Mouse (Mus musculus) neural tube, embryonic 14.5 days (tissue): ENCODE measurements around the gene Pfdn6. TPM values are rescaled to one million over a fixed set of nuclear protein-coding genes. Genes with fewer than 3 reads are reported as not detected.

Experiments
- ATAC-seq: fragments of 200-750 bp; cut with Nextera tagmentation; 2 replicates; pipeline ENCODE4 v1.8.0; 2017; ENCODE audit warnings: low read depth, mild to moderate bottlenecking, moderate TSS enrichment, moderate library complexity
- H3K27ac ChIP-seq: fragments of 300-500 bp; sonication (generic); 2 replicates; pipeline ENCODE4 v1.5.1; 2014; ENCODE audit warnings: low read depth, mild to moderate bottlenecking, control low read depth, low read length, moderate library complexity, mixed read lengths
- H3K27me3 ChIP-seq: fragments of 300-500 bp; sonication (generic); 2 replicates; pipeline ENCODE4 v1.6.1; 2014; ENCODE audit warnings: low read length; ENCODE audit not compliant: control insufficient read depth, insufficient read depth
- H3K36me3 ChIP-seq: fragments of 300-500 bp; sonication (generic); 2 replicates; pipeline ENCODE4 v1.6.1; 2014; ENCODE audit warnings: low read length, mixed read lengths; ENCODE audit not compliant: control insufficient read depth, insufficient read depth
- H3K4me1 ChIP-seq: fragments of 300-500 bp; sonication (generic); 2 replicates; pipeline ENCODE4 v1.6.1; 2014; ENCODE audit warnings: low read length; ENCODE audit not compliant: control insufficient read depth, insufficient read depth
- H3K4me2 ChIP-seq: fragments of 300-500 bp; sonication (generic); 2 replicates; pipeline ENCODE4 v1.6.1; 2014; ENCODE audit warnings: mild to moderate bottlenecking, low read depth, low read length, control low read depth
- H3K4me3 ChIP-seq: fragments of 300-500 bp; sonication (generic); 2 replicates; pipeline ENCODE4 v1.5.1; 2014; ENCODE audit warnings: low read depth, low read length, control low read depth, mixed read lengths
- H3K9ac ChIP-seq: fragments of 300-500 bp; sonication (generic); replicated peaks from 2 replicates; pipeline ENCODE4 v1.6.1; 2014; ENCODE audit warnings: low read depth, mild to moderate bottlenecking, control low read depth, low read length, mixed read lengths
- H3K9me3 ChIP-seq: fragments of 300-500 bp; sonication (generic); 2 replicates; pipeline ENCODE4 v1.6.1; 2016; ENCODE audit warnings: low read length; ENCODE audit not compliant: control insufficient read depth
- WGBS: fragments of 180-500 bp; shearing (Covaris S2); extraction: QIAGEN DNeasy Blood & Tissue Kit; methylation state at CpG from one replicate; pipeline ENCODE4 v1.1.7; 2014; 5-methylcytosine and 5-hydroxymethylcytosine counted together
- polyA plus RNA-seq: library from polyadenylated mRNA; unstranded; fragments of >200 nt; fragmentation: Nextera tagmentation; extraction: Ambion mirVana; gene quantifications from 2 replicates; pipeline ENCODE4 v1.2.1, GENCODE M21; 2014

Gene Pfdn6
- polyA plus RNA-seq, 1 experiment from 2014 or later = 168 TPM

- Histone ChIP-seq H3K36me3 (no peaks in the 10 kb centered on the region), H3K4me3 (peak overlapping the region; percentile 32), H3K27me3 (no peaks in the 10 kb centered on the region), H3K9ac (peak overlapping the region; percentile 54), H3K4me1 (peaks cover 22% of the 10 kb centered on the region), H3K9me3 (no peaks in the 10 kb centered on the region), H3K4me2 (peak overlapping the region; percentile 64), H3K27ac (peak overlapping the region; percentile 52)
- WGBS = under 1% methylated on average over 36 of the region's 36 CpGs
- 0 out of 2 replicates have a peak, but pooled peaks have one; percentile 7 for ATAC-seq
Observed at GRCm38 (mm10) chr17:33920282-33921097, 19.7 kb downstream of the Pfdn6 start.

DNA sequence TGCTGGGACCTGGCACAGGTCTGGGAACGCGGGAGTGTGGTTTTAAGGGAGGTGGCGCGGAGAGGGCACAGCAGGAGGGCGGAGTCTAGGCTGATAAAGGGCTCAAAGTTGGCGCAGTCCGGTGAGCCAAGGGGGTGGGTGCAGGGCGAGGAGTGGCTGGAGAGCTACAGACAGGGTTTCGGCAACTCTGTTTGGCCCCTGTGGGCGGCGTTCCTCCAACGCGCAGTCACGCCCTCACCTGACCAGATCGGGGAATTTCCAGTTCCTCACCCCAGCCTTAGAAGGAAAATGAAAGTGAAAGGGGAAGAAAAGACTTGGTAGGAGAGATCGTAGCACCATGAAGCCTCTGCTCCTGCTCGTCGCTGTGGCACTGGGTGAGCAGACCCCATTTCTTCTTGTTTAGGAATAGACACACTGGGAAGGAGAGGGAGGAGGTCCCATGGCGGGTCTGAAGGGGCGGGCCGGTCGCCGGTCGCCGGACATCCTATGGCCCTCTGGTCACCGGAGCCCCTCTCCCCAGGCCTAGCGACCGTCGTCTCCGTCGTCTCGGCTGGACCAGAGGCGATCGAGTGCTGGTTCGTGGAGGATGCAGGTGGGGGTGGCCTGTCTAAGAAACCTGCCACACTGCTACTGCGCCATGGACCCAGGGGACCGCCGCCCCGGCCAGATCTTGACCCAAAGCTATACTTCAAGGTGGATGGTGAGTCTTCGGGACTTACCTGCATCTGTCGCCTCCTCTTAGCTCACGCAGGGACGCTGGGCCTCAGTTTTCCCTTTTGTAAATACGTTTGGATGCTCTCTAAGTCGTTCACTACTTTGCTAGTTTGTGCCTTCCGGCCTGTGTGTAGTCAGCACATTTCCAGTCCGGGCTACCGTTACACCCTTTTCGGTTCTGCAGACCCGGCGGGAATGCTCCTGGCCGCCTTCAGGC is 20.5 kb downstream of the Pfdn6 start:
- under 1% methylated on average over 52 of the region's 52 CpGs for WGBS
- Histone ChIP-seq H3K4me1 (peaks cover 22% of the 10 kb centered on the region), H3K27ac (peak overlapping the region; percentile 52), H3K4me2 (peak overlapping the region; percentile 64), H3K36me3 (no peaks in the 10 kb centered on the region), H3K27me3 (no peaks in the 10 kb centered on the region), H3K9me3 (no peaks in the 10 kb centered on the region), H3K4me3 (peak overlapping the region; percentile 32), H3K9ac (peak overlapping the region; percentile 54)
- ATAC-seq = no peak

DNA sequence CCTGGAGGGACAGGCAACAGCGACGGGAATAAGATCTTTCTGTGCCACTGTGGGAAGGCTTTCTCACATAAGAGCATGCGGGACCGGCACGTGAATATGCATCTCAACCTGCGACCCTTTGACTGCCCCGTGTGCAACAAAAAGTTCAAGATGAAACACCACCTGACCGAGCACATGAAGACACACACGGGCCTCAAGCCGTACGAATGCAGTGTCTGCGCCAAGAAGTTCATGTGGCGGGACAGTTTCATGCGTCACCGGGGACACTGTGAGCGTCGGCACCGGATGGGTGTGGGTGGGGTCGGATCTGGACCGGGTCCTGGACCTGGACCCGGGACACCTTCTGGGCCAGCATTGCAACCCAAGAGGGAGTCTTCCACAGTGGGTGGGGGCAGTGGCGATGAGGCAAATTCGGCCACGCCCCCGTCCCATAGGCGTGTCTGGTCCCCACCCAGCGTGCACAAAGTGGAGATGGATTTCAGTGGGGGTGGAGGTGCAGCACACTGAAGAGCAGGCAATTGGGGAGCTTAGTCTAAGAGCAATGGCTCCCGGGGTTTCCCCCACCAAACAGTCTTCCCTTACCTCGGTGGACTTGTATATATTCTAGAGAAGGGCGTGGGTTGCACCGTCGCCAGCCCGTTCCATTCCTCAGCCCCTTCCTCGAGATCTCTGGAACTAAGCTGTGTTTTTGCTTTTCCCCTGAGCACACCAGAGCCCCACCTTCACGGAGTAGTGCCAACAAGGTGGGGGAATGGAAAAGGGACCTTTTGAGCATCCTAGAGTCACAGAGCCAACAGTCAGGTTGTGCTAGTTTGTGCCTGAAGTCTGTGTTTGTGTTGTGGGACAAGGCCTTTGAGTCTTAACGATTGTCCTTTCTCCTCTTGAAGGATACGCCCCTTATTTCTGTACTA is 21.6 kb downstream of the Pfdn6 start:
- no peaks in the 10 kb centered on the region for H3K9me3 ChIP-seq
- no peak for ATAC-seq
- H3K4me1 ChIP-seq = peaks cover 22% of the 10 kb centered on the region
- no peak overlapping the region for H3K9ac ChIP-seq
- H3K27ac ChIP-seq = no peak overlapping the region
- no peaks in the 10 kb centered on the region for H3K27me3 ChIP-seq
- WGBS = 61% methylated on average over 37 of the region's 37 CpGs
- peak overlapping the region; percentile 64 for H3K4me2 ChIP-seq
- peak overlapping the region; percentile 32; the same call in 1 of the 2 replicates for H3K4me3 ChIP-seq
- H3K36me3 ChIP-seq = peaks cover 7% of the 10 kb centered on the region

GRCm38 (mm10) chr17:33917656-33918292 is 22.4 kb downstream of the Pfdn6 start:
- Histone ChIP-seq H3K27ac (no peak overlapping the region), H3K36me3 (peaks cover 12% of the 10 kb centered on the region), H3K4me3 (no peak overlapping the region), H3K27me3 (no peaks in the 10 kb centered on the region), H3K9me3 (no peaks in the 10 kb centered on the region), H3K4me1 (peaks cover 22% of the 10 kb centered on the region), H3K9ac (no peak overlapping the region), H3K4me2 (no peak overlapping the region)
- no peak for ATAC-seq
- WGBS = 85% methylated on average over 18 of the region's 18 CpGs

GRCm38 (mm10) chr17:33916847-33917655 is 23.1 kb downstream of the Pfdn6 start:
- Histone ChIP-seq H3K4me3 (peak overlapping the region; percentile 45), H3K4me2 (peak overlapping the region; percentile 41), H3K9me3 (no peaks in the 10 kb centered on the region), H3K36me3 (peaks cover 16% of the 10 kb centered on the region), H3K27ac (no peak overlapping the region; the same call in 1 of the 2 replicates), H3K4me1 (peaks cover 22% of the 10 kb centered on the region), H3K9ac (no peak overlapping the region), H3K27me3 (no peaks in the 10 kb centered on the region)
- 73% methylated on average over 31 of the region's 31 CpGs for WGBS
- ATAC-seq = no peak

- H3K9me3 ChIP-seq = no peaks in the 10 kb centered on the region
- peaks cover 23% of the 10 kb centered on the region for H3K36me3 ChIP-seq
- peak overlapping the region; percentile 45 for H3K4me3 ChIP-seq
- peak overlapping the region; percentile 41 for H3K4me2 ChIP-seq
- H3K27ac ChIP-seq = peak overlapping the region; percentile 77
- H3K4me1 ChIP-seq = peaks cover 22% of the 10 kb centered on the region
- no peaks in the 10 kb centered on the region for H3K27me3 ChIP-seq
- peak overlapping the region; percentile 57 for H3K9ac ChIP-seq
- under 1% methylated on average over 18 of the region's 20 CpGs for WGBS
- ATAC-seq = peak; percentile 19
Observed at GRCm38 (mm10) chr17:33916294-33916693, 23.8 kb downstream of the Pfdn6 start.

DNA sequence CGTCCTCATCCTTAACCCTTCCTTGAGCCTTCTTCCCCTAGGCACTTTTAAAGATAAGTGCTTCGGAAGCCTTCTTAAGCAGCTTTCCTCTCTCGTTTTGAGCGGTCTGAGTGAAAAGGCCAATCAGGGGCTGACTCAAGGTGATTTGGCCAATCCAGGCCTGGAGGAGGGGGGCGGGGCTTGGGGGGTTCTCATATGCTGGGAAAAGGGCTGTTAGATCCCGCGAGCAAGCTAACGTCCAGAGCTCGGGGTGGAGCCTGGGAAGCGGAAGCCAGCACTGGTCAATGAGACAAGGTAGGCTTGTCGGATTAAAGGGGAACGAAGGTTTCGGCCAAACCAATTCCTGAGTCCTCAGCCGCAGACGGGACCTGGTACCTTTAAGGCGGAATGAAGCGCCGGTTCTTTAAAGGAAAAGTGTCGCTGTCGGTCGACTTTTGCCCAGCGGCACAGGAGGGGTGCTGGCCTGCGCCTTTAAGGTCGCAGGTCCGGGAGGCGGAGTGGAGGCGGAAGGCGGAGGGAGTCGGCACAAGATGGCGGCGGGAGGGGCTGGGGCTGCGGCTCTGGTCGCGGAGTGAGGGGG is 24.4 kb downstream of the Pfdn6 start, which contains the start of the genes Tapbp and Zbtb22:
Gene Tapbp (plus strand): TSS at position 229 of the 580 bp plus-strand sequence.
Gene Zbtb22 (plus strand): TSS at position 234 of the 580 bp plus-strand sequence.
- Histone ChIP-seq H3K9me3 (no peaks in the 10 kb centered on the region), H3K4me3 (peak within 1 kb of the TSS; percentile 45), H3K27me3 (no peaks in the 10 kb centered on the region), H3K36me3 (peaks cover 26% of the 10 kb centered on the region), H3K27ac (peak within 1 kb of the TSS; percentile 77), H3K4me2 (peak within 1 kb of the TSS; percentile 41), H3K9ac (peak within 1 kb of the TSS; percentile 57), H3K4me1 (peaks cover 22% of the 10 kb centered on the region)
- peak; percentile 93 for ATAC-seq
- under 1% methylated on average over 28 of the region's 34 CpGs for WGBS
